Mouse (Mus musculus) heart, embryonic 12.5 days (tissue): ENCODE results near the gene Kctd18. TPM values are rescaled to one million over a fixed set of nuclear protein-coding genes. Genes with fewer than 3 reads are reported as not detected.
"Not testable (repeated sequence)": the region's sequence is repeated elsewhere in the genome, so short reads cannot be mapped to it uniquely, and the experiment has no call there.

Experiments used
- ATAC-seq: fragments of 200-750 bp; cut with Nextera tagmentation; 2 replicates; pipeline ENCODE4 v1.8.0; 2017; ENCODE audit warnings: moderate TSS enrichment, moderate library complexity; ENCODE audit not compliant: insufficient number of reproducible peaks, low FRiP score
- H3K27ac ChIP-seq: fragments of 300-500 bp; sonication (generic); 2 replicates; pipeline ENCODE4 v1.5.1; 2016; ENCODE audit warnings: mild to moderate bottlenecking, moderate library complexity; ENCODE audit not compliant: poor library complexity, severe bottlenecking
- H3K27me3 ChIP-seq: fragments of 300-500 bp; sonication (generic); replicated peaks from 2 replicates; pipeline ENCODE4 v1.6.1; 2016; ENCODE audit warnings: mild to moderate bottlenecking, moderate library complexity
- H3K36me3 ChIP-seq: fragments of 300-500 bp; sonication (generic); 2 replicates; pipeline ENCODE4 v1.6.1; 2016; ENCODE audit warnings: mild to moderate bottlenecking, moderate library complexity
- H3K4me1 ChIP-seq: fragments of 300-500 bp; sonication (generic); replicated peaks from 2 replicates; pipeline ENCODE4 v1.6.1; 2016; ENCODE audit warnings: mild to moderate bottlenecking
- H3K4me2 ChIP-seq: fragments of 300-500 bp; sonication (generic); 2 replicates; pipeline ENCODE4 v1.6.1; 2016; ENCODE audit warnings: mild to moderate bottlenecking, moderate library complexity
- H3K4me3 ChIP-seq: fragments of 300-500 bp; sonication (generic); 2 replicates; pipeline ENCODE4 v1.5.1; 2016; ENCODE audit warnings: mild to moderate bottlenecking
- H3K9ac ChIP-seq: fragments of 300-500 bp; sonication (generic); 2 replicates; pipeline ENCODE4 v1.6.1; 2016; ENCODE audit warnings: mild to moderate bottlenecking, moderate library complexity
- H3K9me3 ChIP-seq: fragments of 300-500 bp; sonication (generic); replicated peaks from 2 replicates; pipeline ENCODE4 v1.6.1; 2016; ENCODE audit warnings: mild to moderate bottlenecking, moderate library complexity
- WGBS: fragments of 180-500 bp; shearing (Covaris S2); methylation state at CpG from one replicate; pipeline ENCODE4 v1.1.7; 2016; 5-methylcytosine and 5-hydroxymethylcytosine counted together
- polyA plus RNA-seq: library from polyadenylated mRNA; unstranded; fragments of >200 nt; fragmentation: Nextera tagmentation; extraction: Ambion mirVana; gene quantifications from 2 replicates; pipeline ENCODE4 v1.2.1, GENCODE M21; 2016

The Kctd18 gene
- polyA plus RNA-seq, 1 experiment from 2014 or later, result 11.2 TPM

- H3K4me2 ChIP-seq, H3K27ac ChIP-seq, H3K27me3 ChIP-seq, ATAC-seq, H3K4me1 ChIP-seq, H3K36me3 ChIP-seq, H3K9me3 ChIP-seq, H3K4me3 ChIP-seq, H3K9ac ChIP-seq: not testable (repeated sequence)
- 93% methylated on average over 9 of the region's 9 CpGs for WGBS
Measured at GRCm38 (mm10) chr1:58037306-58037705, 18.6 kb upstream of the Kctd18 start.

GRCm38 (mm10) chr1:58031160-58031769 lies 12.5 kb upstream of the Kctd18 start:
- no peak for ATAC-seq
- H3K27ac ChIP-seq, result no peak overlapping the region
- H3K4me1 ChIP-seq, result peaks cover 36% of the 10 kb centered on the region
- H3K36me3 ChIP-seq, result no peaks in the 10 kb centered on the region
- no peak overlapping the region for H3K4me3 ChIP-seq
- H3K9ac ChIP-seq, result no peak overlapping the region
- no peak overlapping the region for H3K4me2 ChIP-seq
- 59% methylated on average over 10 of the region's 10 CpGs for WGBS
- H3K9me3 ChIP-seq, result no peaks in the 10 kb centered on the region
- H3K27me3 ChIP-seq, result no peaks in the 10 kb centered on the region; the same call in 1 of the 2 replicates

- WGBS, result 14% methylated on average over 13 of the region's 13 CpGs
- H3K9ac ChIP-seq, result peak overlapping the region; percentile 59
- H3K4me3 ChIP-seq, result peak overlapping the region; percentile 42
- no peaks in the 10 kb centered on the region for H3K36me3 ChIP-seq
- peak overlapping the region; percentile 78 for H3K4me2 ChIP-seq
- no peaks in the 10 kb centered on the region for H3K9me3 ChIP-seq
- peak; percentile 75 for ATAC-seq
- no peaks in the 10 kb centered on the region; the same call in 1 of the 2 replicates for H3K27me3 ChIP-seq
- peaks cover 36% of the 10 kb centered on the region for H3K4me1 ChIP-seq
- peak overlapping the region; percentile 49 for H3K27ac ChIP-seq
Measured at GRCm38 (mm10) chr1:58030156-58030871, 11.6 kb upstream of the Kctd18 start.

GRCm38 (mm10) chr1:58029636-58030117 lies 10.9 kb upstream of the Kctd18 start, which contains the start of gene Aox1:
TSS of gene Aox1 (plus strand) at chr1:58029931.
- ATAC-seq, result peak; percentile 69; the same call in 1 of the 2 replicates
- 10% methylated on average over 12 of the region's 12 CpGs for WGBS
- Histone ChIP-seq H3K4me2 (peak within 1 kb of the TSS; percentile 78), H3K36me3 (peaks cover 3% of the 10 kb centered on the region), H3K27me3 (no peaks in the 10 kb centered on the region; the same call in 1 of the 2 replicates), H3K27ac (peak within 1 kb of the TSS; percentile 49), H3K4me3 (peak within 1 kb of the TSS; percentile 42), H3K9me3 (no peaks in the 10 kb centered on the region), H3K9ac (peak within 1 kb of the TSS; percentile 59), H3K4me1 (peaks cover 36% of the 10 kb centered on the region)

GRCm38 (mm10) chr1:58027707-58028106 lies 9.0 kb upstream of the Kctd18 start:
- Histone ChIP-seq H3K36me3 (peaks cover 11% of the 10 kb centered on the region), H3K4me3 (no peak overlapping the region), H3K27ac (peak overlapping the region; percentile 78), H3K9me3 (no peaks in the 10 kb centered on the region), H3K4me1 (peaks cover 36% of the 10 kb centered on the region), H3K4me2 (peak overlapping the region; percentile 33), H3K27me3 (no peaks in the 10 kb centered on the region), H3K9ac (peak overlapping the region; percentile 8; the same call in 1 of the 2 replicates)
- WGBS, result 19% methylated on average over 7 of the region's 7 CpGs
- no peak for ATAC-seq

- ATAC-seq, H3K9ac ChIP-seq, H3K27me3 ChIP-seq, H3K27ac ChIP-seq, H3K4me3 ChIP-seq, H3K9me3 ChIP-seq, H3K4me1 ChIP-seq, H3K4me2 ChIP-seq: not testable (repeated sequence)
- WGBS, result 96% methylated on average over 7 of the region's 7 CpGs
- H3K36me3 ChIP-seq, result peaks cover 34% of the 10 kb centered on the region
Measured at GRCm38 (mm10) chr1:58006388-58006787, 12.4 kb downstream of the Kctd18 start.

- WGBS, result 86% methylated on average over 3 of the region's 3 CpGs
- Histone ChIP-seq H3K4me1 (peaks cover 23% of the 10 kb centered on the region), H3K4me2 (no peak overlapping the region), H3K36me3 (peaks cover 22% of the 10 kb centered on the region), H3K27me3 (no peaks in the 10 kb centered on the region), H3K4me3 (no peak overlapping the region), H3K27ac (no peak overlapping the region), H3K9me3 (no peaks in the 10 kb centered on the region), H3K9ac (no peak overlapping the region)
- ATAC-seq, result no peak
Measured at GRCm38 (mm10) chr1:57998146-57998545, 20.6 kb downstream of the Kctd18 start.

GRCm38 (mm10) chr1:57996133-57996615 lies 22.6 kb downstream of the Kctd18 start:
- Histone ChIP-seq H3K27me3 (no peaks in the 10 kb centered on the region), H3K4me3 (peak overlapping the region; percentile 95), H3K9me3 (no peaks in the 10 kb centered on the region), H3K9ac (peak overlapping the region; percentile 77), H3K4me1 (peaks cover 23% of the 10 kb centered on the region), H3K4me2 (peak overlapping the region; percentile 77), H3K36me3 (peaks cover 15% of the 10 kb centered on the region; the same call in 1 of the 2 replicates), H3K27ac (peak overlapping the region; percentile 78)
- ATAC-seq, result peak; percentile 82
- WGBS, result under 1% methylated on average over 29 of the region's 29 CpGs

- ATAC-seq, result peak; percentile 96
- Histone ChIP-seq H3K4me1 (peaks cover 23% of the 10 kb centered on the region), H3K4me2 (peak within 1 kb of the TSS; percentile 77), H3K9ac (peak within 1 kb of the TSS; percentile 77), H3K4me3 (peak within 1 kb of the TSS; percentile 95), H3K9me3 (no peaks in the 10 kb centered on the region), H3K36me3 (0 out of 2 replicates have a peak, but pooled peaks cover 10% of the 10 kb centered on the region), H3K27me3 (no peaks in the 10 kb centered on the region), H3K27ac (peak within 1 kb of the TSS; percentile 78)
- 6% methylated on average over 30 of the region's 30 CpGs for whole genome bisulfite sequencing
Measured at GRCm38 (mm10) chr1:57995432-57996132, 23.2 kb downstream of the Kctd18 start, which contains the start of gene Sgo2a. TSS of gene Sgo2a (plus strand) at chr1:57995971.

GRCm38 (mm10) chr1:57991277-57991676 lies 27.5 kb downstream of the Kctd18 start:
- Histone ChIP-seq H3K4me2 (no peak overlapping the region), H3K4me1 (0 out of 2 replicates have a peak, but pooled peaks cover 5% of the 10 kb centered on the region), H3K27me3 (no peaks in the 10 kb centered on the region), H3K27ac (no peak overlapping the region), H3K4me3 (no peak overlapping the region), H3K9me3 (no peaks in the 10 kb centered on the region), H3K36me3 (no peaks in the 10 kb centered on the region), H3K9ac (no peak overlapping the region)
- no peak for ATAC-seq
- 70% methylated on average over 2 of the region's 2 CpGs for whole genome bisulfite sequencing
